Mouse (Mus musculus): ENCODE measurements around the gene Psg29. TPM values are rescaled to one million over a fixed set of nuclear protein-coding genes. Genes with fewer than 3 reads are reported as not detected.

Gene Psg29
- not detected in 2 replicates for polyA plus RNA-seq (2014; fragmentation: Nextera tagmentation; extraction: Ambion mirVana)

GRCm38 (mm10) chr7:17203177-17203576, at the start of gene Psg29:
Gene Psg29 (plus strand): TSS chr7:17203477.
- Histone ChIP-seq H3K36me3 (ENCODE audit: control insufficient read depth, insufficient read depth, low read length) (no peaks in the 10 kb centered on the region), H3K27me3 (replicated peaks; ENCODE audit: control insufficient read depth, insufficient read depth, low read length) (no peaks in the 10 kb centered on the region), H3K4me2 (ENCODE audit: low read length) (no peak within 1 kb of the TSS), H3K9ac (ENCODE audit: low read length) (no peak within 1 kb of the TSS), H3K4me3 (ENCODE audit: low read depth, low read length) (no peak within 1 kb of the TSS), H3K27ac (ENCODE audit: low read depth) (no peak within 1 kb of the TSS), H3K4me1 (replicated peaks; ENCODE audit: control insufficient read depth, insufficient read depth, low read length) (no peaks in the 10 kb centered on the region), H3K9me3 (ENCODE audit: control insufficient read depth, low read length) (no peaks in the 10 kb centered on the region)
- ATAC-seq (replicated peaks; ENCODE audit: low FRiP score, low TSS enrichment, low read depth) (no peak), DNase-seq (ENCODE audit: low spot score) (no peak)

- Histone ChIP-seq H3K36me3 (ENCODE audit: control insufficient read depth, insufficient read depth, low read length) (no peaks in the 10 kb centered on the region), H3K9me3 (ENCODE audit: control insufficient read depth, low read length) (no peaks in the 10 kb centered on the region), H3K4me1 (replicated peaks; ENCODE audit: control insufficient read depth, insufficient read depth, low read length) (no peaks in the 10 kb centered on the region), H3K4me3 (ENCODE audit: low read depth, low read length) (no peak overlapping the region), H3K4me2 (ENCODE audit: low read length) (no peak overlapping the region), H3K27me3 (replicated peaks; ENCODE audit: control insufficient read depth, insufficient read depth, low read length) (no peaks in the 10 kb centered on the region), H3K9ac (ENCODE audit: low read length) (no peak overlapping the region), H3K27ac (ENCODE audit: low read depth) (no peak overlapping the region)
- WGBS = 30% methylated on average over 2 of the region's 2 CpGs
- ATAC-seq (replicated peaks; ENCODE audit: low FRiP score, low TSS enrichment, low read depth) (no peak), DNase-seq (ENCODE audit: low spot score) (peak; percentile 71)
Observed at GRCm38 (mm10) chr7:17155634-17156033, 47.6 kb upstream of the Psg29 start.

- DNase-seq (ENCODE audit: low spot score) (no peak), ATAC-seq (replicated peaks; ENCODE audit: low FRiP score, low TSS enrichment, low read depth) (no peak)
- no peak overlapping the region for H3K27ac ChIP-seq (ENCODE audit: low read depth)
- 70% methylated on average over 3 of the region's 3 CpGs for WGBS
- H3K4me2 ChIP-seq (ENCODE audit: low read length) = no peak overlapping the region
- no peak overlapping the region for H3K9ac ChIP-seq (ENCODE audit: low read length)
- H3K27me3 ChIP-seq (replicated peaks; ENCODE audit: control insufficient read depth, insufficient read depth, low read length) = no peaks in the 10 kb centered on the region
- H3K9me3 ChIP-seq (ENCODE audit: control insufficient read depth, low read length) = no peaks in the 10 kb centered on the region
- H3K36me3 ChIP-seq (ENCODE audit: control insufficient read depth, insufficient read depth, low read length) = no peaks in the 10 kb centered on the region
- no peaks in the 10 kb centered on the region for H3K4me1 ChIP-seq (replicated peaks; ENCODE audit: control insufficient read depth, insufficient read depth, low read length)
- no peak overlapping the region for H3K4me3 ChIP-seq (ENCODE audit: low read depth, low read length)
Observed at GRCm38 (mm10) chr7:17156885-17157677, 46.2 kb upstream of the Psg29 start.

GRCm38 (mm10) chr7:17159011-17159410, 44.3 kb upstream of the Psg29 start:
- ATAC-seq (replicated peaks; ENCODE audit: low FRiP score, low TSS enrichment, low read depth) (no peak), DNase-seq (ENCODE audit: low spot score) (no peak)
- Histone ChIP-seq H3K4me3 (ENCODE audit: low read depth, low read length) (no peak overlapping the region), H3K4me2 (ENCODE audit: low read length) (no peak overlapping the region), H3K9me3 (ENCODE audit: control insufficient read depth, low read length) (no peaks in the 10 kb centered on the region), H3K27ac (ENCODE audit: low read depth) (no peak overlapping the region), H3K4me1 (replicated peaks; ENCODE audit: control insufficient read depth, insufficient read depth, low read length) (no peaks in the 10 kb centered on the region), H3K36me3 (ENCODE audit: control insufficient read depth, insufficient read depth, low read length) (no peaks in the 10 kb centered on the region), H3K9ac (ENCODE audit: low read length) (no peak overlapping the region), H3K27me3 (replicated peaks; ENCODE audit: control insufficient read depth, insufficient read depth, low read length) (no peaks in the 10 kb centered on the region)
- 86% methylated on average over 7 of the region's 7 CpGs for WGBS

- no peak for DNase-seq (ENCODE audit: low spot score)
- Histone ChIP-seq H3K36me3 (ENCODE audit: control insufficient read depth, insufficient read depth, low read length) (no peaks in the 10 kb centered on the region), H3K4me1 (replicated peaks; ENCODE audit: control insufficient read depth, insufficient read depth, low read length) (no peaks in the 10 kb centered on the region), H3K9me3 (ENCODE audit: control insufficient read depth, low read length) (no peaks in the 10 kb centered on the region), H3K27me3 (replicated peaks; ENCODE audit: control insufficient read depth, insufficient read depth, low read length) (no peaks in the 10 kb centered on the region), H3K9ac (ENCODE audit: low read length) (no peak overlapping the region), H3K27ac (ENCODE audit: low read depth) (no peak overlapping the region), H3K4me2 (ENCODE audit: low read length) (no peak overlapping the region), H3K4me3 (ENCODE audit: low read depth, low read length) (no peak overlapping the region)
- ATAC-seq (replicated peaks; ENCODE audit: low FRiP score, low TSS enrichment, low read depth) = no peak
- 89% methylated on average over 4 of the region's 4 CpGs for WGBS
Observed at GRCm38 (mm10) chr7:17171827-17172226, 31.4 kb upstream of the Psg29 start.

- no peak for ATAC-seq (replicated peaks; ENCODE audit: low FRiP score, low TSS enrichment, low read depth)
- no peak for DNase-seq (ENCODE audit: low spot score)
- H3K4me2 ChIP-seq (ENCODE audit: low read length) = no peak overlapping the region
- WGBS = 68% methylated on average over 3 of the region's 3 CpGs
- H3K27me3 ChIP-seq (replicated peaks; ENCODE audit: control insufficient read depth, insufficient read depth, low read length) = no peaks in the 10 kb centered on the region
- H3K4me1 ChIP-seq (replicated peaks; ENCODE audit: control insufficient read depth, insufficient read depth, low read length) = no peaks in the 10 kb centered on the region
- 0 out of 2 replicates have a peak, but pooled peaks cover 3% of the 10 kb centered on the region for H3K9me3 ChIP-seq (ENCODE audit: control insufficient read depth, low read length)
- no peaks in the 10 kb centered on the region for H3K36me3 ChIP-seq (ENCODE audit: control insufficient read depth, insufficient read depth, low read length)
- no peak overlapping the region for H3K4me3 ChIP-seq (ENCODE audit: low read depth, low read length)
- no peak overlapping the region for H3K27ac ChIP-seq (ENCODE audit: low read depth)
- H3K9ac ChIP-seq (ENCODE audit: low read length) = no peak overlapping the region
Observed at GRCm38 (mm10) chr7:17205530-17206184, 2.4 kb downstream of the Psg29 start.

Other genes with a start within 250 kb of the Psg29 start
- gene Pnmal1, start 243.8 kb upstream of the Psg29 start, polyA plus RNA-seq (2014; fragmentation: Nextera tagmentation; extraction: Ambion mirVana) = 3.7 and 4.1 TPM in 2 replicates
- gene Gm42372, start 220.4 kb upstream of the Psg29 start, polyA plus RNA-seq (2014; fragmentation: Nextera tagmentation; extraction: Ambion mirVana) = 0.51 and 0.62 TPM in 2 replicates
- 24.1 and 26.0 TPM in 2 replicates for gene Ccdc8, start 210.8 kb upstream of the Psg29 start, polyA plus RNA-seq (2014; fragmentation: Nextera tagmentation; extraction: Ambion mirVana)
- 101 and 103 TPM in 2 replicates for gene Ppp5c, start 175.6 kb upstream of the Psg29 start, polyA plus RNA-seq (2014; fragmentation: Nextera tagmentation; extraction: Ambion mirVana)
- gene Hif3a, start 141.1 kb upstream of the Psg29 start, polyA plus RNA-seq (2014; fragmentation: Nextera tagmentation; extraction: Ambion mirVana) = 55.8 and 58.2 TPM in 2 replicates
- gene Psg16, start 129.4 kb upstream of the Psg29 start, polyA plus RNA-seq (2014; fragmentation: Nextera tagmentation; extraction: Ambion mirVana) = 0.11 and 0.36 TPM in 2 replicates
- gene Ceacam3, start 53.2 kb upstream of the Psg29 start, polyA plus RNA-seq (2014; fragmentation: Nextera tagmentation; extraction: Ambion mirVana) = not detected in 2 replicates

Measured in intestine, embryonic 14.5 days (tissue).